Mouse (Mus musculus): ENCODE data around the gene Gm13040. TPM values are rescaled to one million over a fixed set of nuclear protein-coding genes. Genes with fewer than 3 reads are reported as not detected.

Gene Gm13040
- polyA plus RNA-seq (2017; shearing (Covaris generic)), result not detected

DNA sequence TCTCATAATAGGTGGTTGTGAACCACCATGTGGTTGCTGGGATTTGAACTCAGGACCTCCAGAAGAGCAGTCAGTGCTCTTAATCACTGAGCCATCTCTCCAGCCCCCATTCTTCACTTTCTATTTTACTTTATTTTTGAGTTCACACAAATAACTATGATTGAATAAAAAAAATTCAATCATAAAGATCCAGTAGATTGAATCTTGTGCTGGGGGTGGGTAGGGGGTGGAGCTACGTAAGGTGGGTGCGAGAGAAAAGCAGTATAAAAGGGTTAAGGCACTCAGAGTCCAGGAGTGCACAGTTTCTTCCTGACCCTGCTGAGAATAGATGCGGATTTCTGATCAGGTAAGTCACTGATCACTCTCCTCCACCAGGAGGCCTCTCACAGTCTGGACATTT lies at the start of gene Gm13040:
Gene Gm13040 (plus strand): TSS at position 301 of the 400 bp plus-strand sequence.

DNA sequence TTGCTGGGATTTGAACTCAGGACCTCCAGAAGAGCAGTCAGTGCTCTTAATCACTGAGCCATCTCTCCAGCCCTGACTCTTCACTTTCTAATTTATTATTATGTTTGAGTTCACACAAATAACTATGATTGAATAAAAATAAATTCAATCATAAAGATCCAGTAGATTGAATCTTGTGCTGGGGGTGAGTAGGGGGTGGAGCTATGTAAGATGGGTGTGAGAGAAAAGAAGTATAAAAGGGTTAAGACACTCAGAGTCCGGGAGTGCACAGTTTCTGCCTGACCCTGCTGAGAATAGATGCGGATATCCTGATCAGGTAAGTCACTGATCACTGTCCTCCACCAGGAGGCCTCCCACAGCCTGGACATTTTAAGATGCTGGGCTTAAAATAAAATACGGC lies 24.7 kb upstream of the Gm13040 start, which contains the start of gene Gm13043:
Gene Gm13043 (plus strand): TSS at position 301 of the 400 bp plus-strand sequence.

DNA sequence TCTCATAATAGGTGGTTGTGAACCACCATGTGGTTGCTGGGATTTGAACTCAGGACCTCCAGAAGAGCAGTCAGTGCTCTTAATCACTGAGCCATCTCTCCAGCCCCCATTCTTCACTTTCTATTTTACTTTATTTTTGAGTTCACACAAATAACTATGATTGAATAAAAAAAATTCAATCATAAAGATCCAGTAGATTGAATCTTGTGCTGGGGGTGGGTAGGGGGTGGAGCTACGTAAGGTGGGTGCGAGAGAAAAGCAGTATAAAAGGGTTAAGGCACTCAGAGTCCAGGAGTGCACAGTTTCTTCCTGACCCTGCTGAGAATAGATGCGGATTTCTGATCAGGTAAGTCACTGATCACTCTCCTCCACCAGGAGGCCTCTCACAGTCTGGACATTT lies 15.6 kb downstream of the Gm13040 start, which contains the start of the genes BC080695 and Gm13057:
Gene BC080695 (plus strand): TSS at position 301 of the 400 bp plus-strand sequence.
Gene Gm13057 (plus strand): TSS at position 310 of the 400 bp plus-strand sequence.

Other genes starting within 250 kb of the Gm13040 start
- not detected for gene Pdpn, start 236.4 kb upstream of the Gm13040 start, polyA plus RNA-seq (2017; shearing (Covaris generic))
- gene Lrrc38, start 186.2 kb upstream of the Gm13040 start, polyA plus RNA-seq (2017; shearing (Covaris generic)), result not detected
- not detected for gene Pramel1, start 141.5 kb upstream of the Gm13040 start, polyA plus RNA-seq (2017; shearing (Covaris generic))
- 38.9 TPM for gene Pramef8, start 123.5 kb upstream of the Gm13040 start, polyA plus RNA-seq (2017; shearing (Covaris generic))
- not detected for gene Oog4, start 85.6 kb upstream of the Gm13040 start, polyA plus RNA-seq (2017; shearing (Covaris generic))
- gene Gm13043, start 24.6 kb upstream of the Gm13040 start, polyA plus RNA-seq (2017; shearing (Covaris generic)), result not detected
- not detected for gene BC080695, start 15.7 kb downstream of the Gm13040 start, polyA plus RNA-seq (2017; shearing (Covaris generic))
- not detected for gene Gm13057, start 15.8 kb downstream of the Gm13040 start, polyA plus RNA-seq (2017; shearing (Covaris generic))
- not detected for gene Gm13083, start 79.0 kb downstream of the Gm13040 start, polyA plus RNA-seq (2017; shearing (Covaris generic))
- gene Gm13088, start 121.3 kb downstream of the Gm13040 start, polyA plus RNA-seq (2017; shearing (Covaris generic)), result not detected
- gene Gm13089, start 166.8 kb downstream of the Gm13040 start, polyA plus RNA-seq (2017; shearing (Covaris generic)), result not detected
- not detected for gene Gm13078, start 183.5 kb downstream of the Gm13040 start, polyA plus RNA-seq (2017; shearing (Covaris generic))

Data from CD4-positive, CD25-positive, alpha-beta regulatory T cell (primary cell).